Mouse (Mus musculus) heart, postnatal 0 days (tissue): ENCODE measurements around the gene 1700030K09Rik.

ENCODE experiments used
- CTCF ChIP-seq: IDR thresholded peaks from 2 replicates; pipeline ENCODE4 v1.5.1; 2016; ENCODE audit warnings: antibody characterized with exemption, control low read depth, low read depth
- EP300 ChIP-seq: IDR thresholded peaks from 2 replicates; pipeline ENCODE4 v1.6.1; 2016; ENCODE audit warnings: antibody characterized with exemption, low read depth

GRCm38 (mm10) chr8:72487014-72487413 lies 43.3 kb downstream of the 1700030K09Rik start:
- TF ChIP-seq CTCF (no peak), EP300 (no peak)
